Mouse (Mus musculus) 3134 (cell line): ENCODE results near the gene Cdk5rap3.

ENCODE experiments used
- DNase-seq: peaks from one replicate; pipeline ENCODE4 v3.0.0-alpha.2; 2011; ENCODE audit warnings: low spot score; ENCODE audit not compliant: insufficient read length; ENCODE audit errors: extremely low read depth

Cdk5rap3 gene

GRCm38 (mm10) chr11:96916044-96916884 lies at the start of gene Cdk5rap3:
Gene Cdk5rap3 (minus strand): TSS chr11:96916496.
- peak; percentile 97 for DNase-seq

GRCm38 (mm10) chr11:96963580-96963979 lies 47.3 kb upstream of the Cdk5rap3 start:
- peak; percentile 55 for DNase-seq

GRCm38 (mm10) chr11:96957061-96957805 lies 40.9 kb upstream of the Cdk5rap3 start:
- DNase-seq, result no peak

- DNase-seq, result no peak
Observed at GRCm38 (mm10) chr11:96956009-96956724, 39.9 kb upstream of the Cdk5rap3 start.

- no peak for DNase-seq
Observed at GRCm38 (mm10) chr11:96955094-96955493, 38.8 kb upstream of the Cdk5rap3 start.

- DNase-seq, result no peak
Observed at GRCm38 (mm10) chr11:96952896-96953295, 36.6 kb upstream of the Cdk5rap3 start.

- DNase-seq, result no peak
Observed at GRCm38 (mm10) chr11:96952426-96952825, 36.1 kb upstream of the Cdk5rap3 start.

- DNase-seq, result no peak
Observed at GRCm38 (mm10) chr11:96950767-96951166, 34.5 kb upstream of the Cdk5rap3 start.

- DNase-seq, result no peak
Observed at GRCm38 (mm10) chr11:96947849-96948248, 31.6 kb upstream of the Cdk5rap3 start.

GRCm38 (mm10) chr11:96946498-96946897 lies 30.2 kb upstream of the Cdk5rap3 start:
- no peak for DNase-seq

GRCm38 (mm10) chr11:96944844-96945580 lies 28.7 kb upstream of the Cdk5rap3 start:
- DNase-seq, result no peak

GRCm38 (mm10) chr11:96943746-96944304 lies 27.5 kb upstream of the Cdk5rap3 start, which contains the start of gene Pnpo:
Gene Pnpo (minus strand): TSS chr11:96943986.
- peak; percentile 92 for DNase-seq

GRCm38 (mm10) chr11:96941989-96942590 lies 25.8 kb upstream of the Cdk5rap3 start:
- DNase-seq, result no peak

- DNase-seq, result no peak
Observed at GRCm38 (mm10) chr11:96940578-96941465, 24.5 kb upstream of the Cdk5rap3 start.

- no peak for DNase-seq
Observed at GRCm38 (mm10) chr11:96938426-96938800, 22.1 kb upstream of the Cdk5rap3 start.

GRCm38 (mm10) chr11:96937549-96938425 lies 21.5 kb upstream of the Cdk5rap3 start:
- DNase-seq, result peak; percentile 61

GRCm38 (mm10) chr11:96935872-96936650 lies 19.8 kb upstream of the Cdk5rap3 start:
- no peak for DNase-seq
